Mouse (Mus musculus): Measurements from ENCODE around the gene Kif13a. TPM values are rescaled to one million over a fixed set of nuclear protein-coding genes. Genes with fewer than 3 reads are reported as not detected.

Gene Kif13a
- polyA plus RNA-seq, 1 experiment from 2014 or later, result 4.9 TPM

- H3K27me3 ChIP-seq (ENCODE audit: insufficient read depth, low read length), result no peaks in the 10 kb centered on the region
- H3K36me3 ChIP-seq (replicated peaks; ENCODE audit: insufficient read depth, low read length), result peaks cover 9% of the 10 kb centered on the region
- peaks cover 2% of the 10 kb centered on the region; the same call in 1 of the 2 replicates for H3K9me3 ChIP-seq (ENCODE audit: low read length)
- DNase-seq, result no peak
- no peak overlapping the region for H3K4me3 ChIP-seq (ENCODE audit: low read depth, low read length)
- ATAC-seq, result no peak
- no peak overlapping the region for H3K4me2 ChIP-seq (ENCODE audit: low read depth, low read length)
- no peak for TF ChIP-seq EP300 (IDR thresholded peaks at IDR 0.05; ENCODE audit: low read depth)
- TF ChIP-seq CTCF (IDR thresholded peaks at IDR 0.05; ENCODE audit: low read depth), result no peak
- H3K9ac ChIP-seq (replicated peaks), result no peak overlapping the region
- H3K4me1 ChIP-seq (ENCODE audit: insufficient read depth), result no peaks in the 10 kb centered on the region
- H3K27ac ChIP-seq (ENCODE audit: low read depth), result no peak overlapping the region
- WGBS (ENCODE audit: insufficient replicate concordance), result 87% methylated on average over 5 of the region's 5 CpGs
Measured at GRCm38 (mm10) chr13:46833586-46833985, 96.1 kb downstream of the Kif13a start.

- H3K36me3 ChIP-seq (replicated peaks; ENCODE audit: insufficient read depth, low read length), result peaks cover 13% of the 10 kb centered on the region
- no peak for ATAC-seq
- no peaks in the 10 kb centered on the region for H3K4me1 ChIP-seq (ENCODE audit: insufficient read depth)
- H3K4me3 ChIP-seq (ENCODE audit: low read depth, low read length), result no peak overlapping the region
- 71% methylated on average over 3 of the region's 3 CpGs for WGBS (ENCODE audit: insufficient replicate concordance)
- H3K9me3 ChIP-seq (ENCODE audit: low read length), result peaks cover 2% of the 10 kb centered on the region; the same call in 1 of the 2 replicates
- no peak overlapping the region for H3K9ac ChIP-seq (replicated peaks)
- peak; percentile 42 for DNase-seq
- no peaks in the 10 kb centered on the region for H3K27me3 ChIP-seq (ENCODE audit: insufficient read depth, low read length)
- no peak overlapping the region for H3K27ac ChIP-seq (ENCODE audit: low read depth)
- TF ChIP-seq CTCF (IDR thresholded peaks at IDR 0.05; ENCODE audit: low read depth) (peak; percentile 71), EP300 (IDR thresholded peaks at IDR 0.05; ENCODE audit: low read depth) (no peak)
- H3K4me2 ChIP-seq (ENCODE audit: low read depth, low read length), result no peak overlapping the region
Measured at GRCm38 (mm10) chr13:46832956-46833355, 96.7 kb downstream of the Kif13a start.

GRCm38 (mm10) chr13:46823271-46823670 is 106.4 kb downstream of the Kif13a start:
- Histone ChIP-seq H3K4me3 (ENCODE audit: low read depth, low read length) (no peak overlapping the region), H3K9me3 (ENCODE audit: low read length) (no peaks in the 10 kb centered on the region), H3K27me3 (ENCODE audit: insufficient read depth, low read length) (no peaks in the 10 kb centered on the region), H3K4me1 (ENCODE audit: insufficient read depth) (no peaks in the 10 kb centered on the region), H3K4me2 (ENCODE audit: low read depth, low read length) (no peak overlapping the region), H3K36me3 (replicated peaks; ENCODE audit: insufficient read depth, low read length) (peaks cover 15% of the 10 kb centered on the region; the same call in 1 of the 2 replicates), H3K27ac (ENCODE audit: low read depth) (no peak overlapping the region), H3K9ac (replicated peaks) (no peak overlapping the region)
- 89% methylated on average over 4 of the region's 4 CpGs for WGBS (ENCODE audit: insufficient replicate concordance)
- no peak for ATAC-seq
- no peak for DNase-seq
- no peak for TF ChIP-seq CTCF (IDR thresholded peaks at IDR 0.05; ENCODE audit: low read depth)

- no peak for ATAC-seq
- Histone ChIP-seq H3K27me3 (ENCODE audit: insufficient read depth, low read length) (no peaks in the 10 kb centered on the region), H3K4me1 (ENCODE audit: insufficient read depth) (no peaks in the 10 kb centered on the region), H3K4me3 (ENCODE audit: low read depth, low read length) (no peak overlapping the region), H3K4me2 (ENCODE audit: low read depth, low read length) (no peak overlapping the region), H3K36me3 (replicated peaks; ENCODE audit: insufficient read depth, low read length) (peaks cover 10% of the 10 kb centered on the region; the same call in 1 of the 2 replicates), H3K9ac (replicated peaks) (no peak overlapping the region), H3K27ac (ENCODE audit: low read depth) (no peak overlapping the region), H3K9me3 (ENCODE audit: low read length) (no peaks in the 10 kb centered on the region)
- DNase-seq, result no peak
- no peak for TF ChIP-seq CTCF (IDR thresholded peaks at IDR 0.05; ENCODE audit: low read depth)
- no peak for TF ChIP-seq EP300 (IDR thresholded peaks at IDR 0.05; ENCODE audit: low read depth)
- 76% methylated on average over 8 of the region's 8 CpGs for WGBS (ENCODE audit: insufficient replicate concordance)
Measured at GRCm38 (mm10) chr13:46822200-46822599, 107.5 kb downstream of the Kif13a start.

GRCm38 (mm10) chr13:46819729-46820223 is 109.9 kb downstream of the Kif13a start:
- no peaks in the 10 kb centered on the region for H3K27me3 ChIP-seq (ENCODE audit: insufficient read depth, low read length)
- peaks cover 12% of the 10 kb centered on the region; the same call in 1 of the 2 replicates for H3K36me3 ChIP-seq (replicated peaks; ENCODE audit: insufficient read depth, low read length)
- no peak for ATAC-seq
- TF ChIP-seq EP300 (IDR thresholded peaks at IDR 0.05; ENCODE audit: low read depth) (no peak), CTCF (IDR thresholded peaks at IDR 0.05; ENCODE audit: low read depth) (no peak)
- H3K4me2 ChIP-seq (ENCODE audit: low read depth, low read length), result no peak overlapping the region
- no peaks in the 10 kb centered on the region for H3K4me1 ChIP-seq (ENCODE audit: insufficient read depth)
- H3K4me3 ChIP-seq (ENCODE audit: low read depth, low read length), result no peak overlapping the region
- no peak overlapping the region for H3K27ac ChIP-seq (ENCODE audit: low read depth)
- no peak overlapping the region for H3K9ac ChIP-seq (replicated peaks)
- no peak for DNase-seq
- H3K9me3 ChIP-seq (ENCODE audit: low read length), result no peaks in the 10 kb centered on the region
- WGBS (ENCODE audit: insufficient replicate concordance), result 78% methylated on average over 13 of the region's 13 CpGs

- no peak overlapping the region for H3K27ac ChIP-seq (ENCODE audit: low read depth)
- no peak for ATAC-seq
- no peaks in the 10 kb centered on the region for H3K4me1 ChIP-seq (ENCODE audit: insufficient read depth)
- H3K36me3 ChIP-seq (replicated peaks; ENCODE audit: insufficient read depth, low read length), result peaks cover 9% of the 10 kb centered on the region; the same call in 1 of the 2 replicates
- DNase-seq, result no peak
- no peaks in the 10 kb centered on the region for H3K27me3 ChIP-seq (ENCODE audit: insufficient read depth, low read length)
- H3K9ac ChIP-seq (replicated peaks), result no peak overlapping the region
- no peak for TF ChIP-seq EP300 (IDR thresholded peaks at IDR 0.05; ENCODE audit: low read depth)
- TF ChIP-seq CTCF (IDR thresholded peaks at IDR 0.05; ENCODE audit: low read depth), result no peak
- WGBS (ENCODE audit: insufficient replicate concordance), result 80% methylated on average over 8 of the region's 8 CpGs
- H3K4me2 ChIP-seq (ENCODE audit: low read depth, low read length), result no peak overlapping the region
- no peak overlapping the region for H3K4me3 ChIP-seq (ENCODE audit: low read depth, low read length)
- no peaks in the 10 kb centered on the region for H3K9me3 ChIP-seq (ENCODE audit: low read length)
Measured at GRCm38 (mm10) chr13:46819202-46819728, 110.4 kb downstream of the Kif13a start.
